ENCODE assay signal across 9 mouse cellular contexts in genomic region chr6:16314305-16315010, GRCm38 (mm10).
"Had no signal": no experiment of that assay in that cellular context is flagged by ENCODE, and none has a peak within 500 bp of the region (broad histone marks: within the 10 kb centered on the region; RNA-seq: fewer than 3 reads in every experiment).

No protein-coding gene starts in this region.

- H3K4me2 ChIP-seq: limb, embryonic 15.5 days; liver, embryonic 12.5 days; lung, embryonic 15.5 days had no signal

- ATAC-seq: liver, embryonic 12.5 days had no signal

- H3K9me3 ChIP-seq: limb, embryonic 15.5 days; liver, embryonic 12.5 days; lung, embryonic 15.5 days had no signal

- H3K27ac ChIP-seq: kidney, postnatal 0 days; limb, embryonic 15.5 days; liver, embryonic 12.5 days; lung, embryonic 15.5 days; stomach, postnatal 0 days had no signal

- H3K36me3 ChIP-seq: limb, embryonic 15.5 days; liver, embryonic 12.5 days; lung, embryonic 15.5 days had no signal

- H3K9ac ChIP-seq: limb, embryonic 15.5 days; liver, embryonic 12.5 days; lung, embryonic 15.5 days had no signal

- DNase-seq: kidney, adult 9 months; kidney, postnatal 36 days; left cerebral cortex, postnatal 4 days; lung, postnatal 14 days had no signal

- H3K4me3 ChIP-seq: limb, embryonic 15.5 days; liver, embryonic 12.5 days; lung, embryonic 15.5 days had no signal

- H3K27me3 ChIP-seq: limb, embryonic 15.5 days; lung, embryonic 15.5 days had no signal

- H3K4me1 ChIP-seq: liver, embryonic 12.5 days had no signal
